22 mouse cellular contexts compared by ENCODE assay signal in the genomic region with DNA sequence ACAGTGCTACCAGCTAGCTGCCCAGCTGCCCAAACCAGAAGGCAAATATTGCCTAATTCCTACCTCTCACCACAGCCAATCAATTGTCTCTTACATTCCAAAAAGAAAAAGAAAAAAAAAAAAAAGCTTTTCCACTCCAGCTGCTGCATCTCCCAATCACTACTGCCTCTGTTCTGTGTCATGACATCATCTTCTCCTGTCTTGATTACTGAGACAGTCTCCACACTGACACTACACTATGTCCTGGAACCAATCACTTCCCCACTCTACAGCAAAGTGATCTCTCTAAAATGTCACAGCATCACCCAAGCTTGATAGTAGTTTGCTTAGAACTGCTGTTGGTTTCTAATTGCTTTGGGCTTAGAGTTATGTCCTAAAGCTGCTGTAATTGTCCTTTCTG.
DNase-seq lines count a peak whose midpoint lies in the region; ATAC-seq lines count a peak whose summit lies in the region.
"Had no signal": no experiment of that assay in that cellular context is flagged by ENCODE, and none has a peak within 500 bp of the region (broad histone marks: within the 10 kb centered on the region; RNA-seq: fewer than 3 reads in every experiment).

No protein-coding gene starts in this region.

- no peak overlapping the region for H3K9ac ChIP-seq in heart, embryonic 15.5 days
- H3K9ac ChIP-seq in lung, embryonic 15.5 days = no peak overlapping the region
- H3K9ac ChIP-seq: embryonic facial prominence, embryonic 12.5 days; forebrain, embryonic 12.5 days; heart, embryonic 12.5 days; hindbrain, embryonic 12.5 days had no signal

- 0 out of 2 replicates have a peak, but pooled peaks have one; percentile 58 for ATAC-seq in heart, embryonic 15.5 days (replicated peaks; ENCODE audit: insufficient number of reproducible peaks, insufficient read depth, low FRiP score, low read depth)
- ATAC-seq in lung, embryonic 15.5 days (ENCODE audit: borderline replicate concordance, extremely low read depth, low FRiP score, low TSS enrichment) = peak; percentile 73; the same call in 1 of the 2 replicates
- ATAC-seq: forebrain, embryonic 16.5 days; hindbrain, embryonic 16.5 days had no signal

- no peaks in the 10 kb centered on the region for H3K4me1 ChIP-seq in heart, embryonic 15.5 days (replicated peaks)
- H3K4me1 ChIP-seq in lung, embryonic 15.5 days = no peaks in the 10 kb centered on the region
- H3K4me1 ChIP-seq: embryonic facial prominence, embryonic 12.5 days; forebrain, embryonic 12.5 days; heart, embryonic 12.5 days; hindbrain, embryonic 12.5 days had no signal

- H3K9me3 ChIP-seq in heart, embryonic 15.5 days (replicated peaks) = no peaks in the 10 kb centered on the region
- no peaks in the 10 kb centered on the region for H3K9me3 ChIP-seq in lung, embryonic 15.5 days
- H3K9me3 ChIP-seq: embryonic facial prominence, embryonic 12.5 days; forebrain, embryonic 12.5 days; heart, embryonic 12.5 days; hindbrain, embryonic 12.5 days had no signal

- H3K27me3 ChIP-seq in heart, embryonic 15.5 days = no peaks in the 10 kb centered on the region
- H3K27me3 ChIP-seq in lung, embryonic 15.5 days = no peaks in the 10 kb centered on the region
- H3K27me3 ChIP-seq: CH12.LX; embryonic facial prominence, embryonic 12.5 days; heart, embryonic 12.5 days; hindbrain, embryonic 12.5 days had no signal

- H3K4me3 ChIP-seq in heart, embryonic 15.5 days = no peak overlapping the region
- no peak overlapping the region for H3K4me3 ChIP-seq in lung, embryonic 15.5 days
- H3K4me3 ChIP-seq: embryonic facial prominence, embryonic 12.5 days; forebrain, embryonic 12.5 days; gastrocnemius, adult 2 months; heart, embryonic 12.5 days; hindbrain, embryonic 12.5 days had no signal

- no peaks in the 10 kb centered on the region for H3K36me3 ChIP-seq in heart, embryonic 15.5 days
- no peaks in the 10 kb centered on the region for H3K36me3 ChIP-seq in lung, embryonic 15.5 days
- H3K36me3 ChIP-seq: embryonic facial prominence, embryonic 12.5 days; forebrain, embryonic 12.5 days; heart, embryonic 12.5 days; hindbrain, embryonic 12.5 days had no signal

- no peak overlapping the region for H3K4me2 ChIP-seq in heart, embryonic 15.5 days
- H3K4me2 ChIP-seq in lung, embryonic 15.5 days = no peak overlapping the region
- H3K4me2 ChIP-seq: embryonic facial prominence, embryonic 12.5 days; forebrain, embryonic 12.5 days; heart, embryonic 12.5 days; hindbrain, embryonic 12.5 days had no signal

- intact Hi-C loops in heart, postnatal 14 days (cut with DNase I) = no loop called here

- no peak overlapping the region for H3K27ac ChIP-seq in heart, embryonic 15.5 days
- no peak overlapping the region for H3K27ac ChIP-seq in lung, embryonic 15.5 days
- H3K27ac ChIP-seq: embryonic facial prominence, embryonic 12.5 days; forebrain, embryonic 12.5 days; gastrocnemius, adult 2 months; hindbrain, embryonic 12.5 days had no signal

- no peak for DNase-seq in heart, postnatal 14 days
- no peak for DNase-seq in lung, adult 18-20 months
- peak; percentile 36 for DNase-seq in MN1 (ENCODE audit: low spot score)
- DNase-seq in brain, adult 2 months (ENCODE audit: low read depth, low spot score) = peak; percentile 42
- DNase-seq: adrenal gland, adult 8-10 months; adrenal gland, postnatal 36 days; cerebellum, adult 11 months; cerebellum, adult 8-10 months; cerebellum, postnatal 14 days; embryo, embryonic 11 days; gastrocnemius, adult 2 months; gastrocnemius, postnatal 25 days; heart, postnatal 4 days had no signal

Comparison
In these comparisons a context has a peak if more than half of its experiments do, and no peak if none do; other contexts are left out.
1. DNase-seq: peak in MN1 (single experiment) and brain, adult 2 months (single experiment); none in heart, postnatal 14 days (0 of 2) and lung, adult 18-20 months (0 of 2).